Mouse (Mus musculus) cerebellum, adult 18-20 months (tissue): ENCODE data around the gene Usp29.

ENCODE experiments used
- DNase-seq, 2 experiments: peaks; one replicate each; pipeline ENCODE4 v3.0.0; 2021

Gene Usp29

DNA sequence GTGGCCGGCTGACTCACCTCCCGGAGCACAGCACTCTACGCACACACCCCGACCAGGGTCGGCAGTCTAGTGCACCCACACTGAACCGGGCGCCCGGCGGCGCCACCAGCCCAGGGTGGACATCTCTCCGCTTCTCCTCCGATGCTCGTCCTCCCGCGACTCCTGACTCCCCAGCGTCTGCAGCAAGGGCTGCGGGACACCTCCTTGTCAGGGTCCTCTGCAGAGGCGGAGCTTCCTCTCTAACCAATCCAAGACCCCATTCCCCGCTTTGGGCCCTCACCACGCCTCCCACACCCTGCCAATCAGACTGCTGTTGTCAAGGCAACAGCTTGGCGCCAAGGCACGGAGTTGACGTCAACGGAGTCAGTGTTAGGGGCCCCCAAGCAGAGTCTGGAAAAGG, at the start of gene Usp29, which contains the start of gene Peg3:
Usp29 (plus strand) TSS at position 338 of the 400 bp plus-strand sequence.
Peg3 (minus strand) TSS at position 191 of the 400 bp plus-strand sequence.
- DNase-seq = peak; percentile 88 to 95

DNA sequence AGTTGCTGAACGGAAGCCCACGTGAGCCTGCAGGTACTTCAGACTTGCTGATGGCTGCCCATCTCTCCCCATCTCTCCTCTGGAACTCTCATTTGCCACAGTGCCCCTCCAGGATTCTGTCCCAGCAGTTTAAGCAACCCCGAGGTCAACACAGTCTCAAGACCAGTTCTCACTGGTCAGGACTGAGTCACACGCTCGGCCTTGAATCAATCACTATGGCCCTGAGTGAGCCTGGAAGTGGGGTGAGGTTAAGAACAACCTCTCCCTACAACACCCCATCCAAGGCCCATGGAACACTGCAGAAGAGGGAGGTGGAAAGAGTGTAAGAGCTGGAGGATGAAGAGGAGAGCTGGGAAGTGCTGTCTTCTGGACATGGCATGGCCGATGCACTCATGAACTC, 44.9 kb upstream of the Usp29 start:
- DNase-seq = no peak

DNA sequence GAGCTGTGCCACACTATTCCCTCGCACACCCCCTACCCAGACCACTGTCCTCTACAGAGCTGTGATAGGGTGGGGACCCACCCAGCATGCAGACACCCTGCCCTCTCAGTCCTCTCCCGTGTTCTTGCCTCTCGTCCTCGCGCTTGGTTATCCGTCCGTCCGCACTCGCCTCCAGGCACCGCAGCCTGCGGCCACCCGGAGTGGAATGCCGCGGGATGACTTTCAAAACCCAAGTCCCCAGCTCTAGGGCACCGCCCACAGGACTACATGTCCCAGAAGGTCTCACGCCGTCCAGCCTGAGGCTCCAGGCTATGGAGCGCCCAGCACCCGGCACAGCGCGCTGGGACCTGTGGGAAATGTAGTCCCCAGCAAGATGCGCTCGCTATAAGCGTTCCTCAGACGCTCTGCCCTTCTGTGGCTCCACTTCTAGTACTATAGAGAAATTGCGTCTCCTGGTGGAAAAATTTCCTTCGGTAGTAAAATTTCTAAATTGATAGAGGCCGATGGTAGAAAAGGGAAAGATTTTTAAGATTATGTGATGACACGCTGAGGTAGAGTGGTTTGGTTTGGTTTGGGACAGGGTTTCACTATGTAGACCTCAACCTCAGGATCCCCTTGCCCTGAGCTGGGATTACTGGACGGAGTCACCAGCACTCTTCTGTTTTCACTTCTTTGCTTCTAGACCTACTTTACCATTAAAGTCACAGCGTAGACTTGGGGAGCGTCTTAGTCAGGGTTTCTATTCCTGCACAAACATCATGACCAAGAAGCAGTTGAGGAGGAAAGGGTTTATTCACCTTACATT, 33.9 kb upstream of the Usp29 start, which contains the start of gene Zim1:
Zim1 (minus strand) TSS at position 210 of the 805 bp plus-strand sequence.
- DNase-seq = peak; percentile 86 to 91

DNA sequence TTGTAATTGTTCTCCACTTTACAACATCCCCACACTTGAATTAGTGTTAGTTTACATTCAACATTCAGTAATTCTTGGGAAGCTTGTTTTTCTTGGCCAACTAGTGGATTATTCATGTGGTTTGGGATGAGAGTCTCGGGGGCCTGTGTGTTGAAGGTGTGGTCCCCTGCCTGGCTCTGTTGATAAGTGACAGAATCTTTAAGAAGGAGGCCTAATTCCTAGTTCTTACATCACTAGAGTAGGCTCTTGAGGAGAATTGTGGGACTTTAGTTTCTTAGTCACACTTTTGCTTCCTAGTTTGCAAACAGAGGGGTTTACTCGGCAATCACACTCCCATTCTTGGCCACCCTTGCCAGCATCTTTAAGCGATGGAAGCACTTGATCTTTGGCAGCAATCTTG, 31.1 kb upstream of the Usp29 start:
- DNase-seq = no peak

DNA sequence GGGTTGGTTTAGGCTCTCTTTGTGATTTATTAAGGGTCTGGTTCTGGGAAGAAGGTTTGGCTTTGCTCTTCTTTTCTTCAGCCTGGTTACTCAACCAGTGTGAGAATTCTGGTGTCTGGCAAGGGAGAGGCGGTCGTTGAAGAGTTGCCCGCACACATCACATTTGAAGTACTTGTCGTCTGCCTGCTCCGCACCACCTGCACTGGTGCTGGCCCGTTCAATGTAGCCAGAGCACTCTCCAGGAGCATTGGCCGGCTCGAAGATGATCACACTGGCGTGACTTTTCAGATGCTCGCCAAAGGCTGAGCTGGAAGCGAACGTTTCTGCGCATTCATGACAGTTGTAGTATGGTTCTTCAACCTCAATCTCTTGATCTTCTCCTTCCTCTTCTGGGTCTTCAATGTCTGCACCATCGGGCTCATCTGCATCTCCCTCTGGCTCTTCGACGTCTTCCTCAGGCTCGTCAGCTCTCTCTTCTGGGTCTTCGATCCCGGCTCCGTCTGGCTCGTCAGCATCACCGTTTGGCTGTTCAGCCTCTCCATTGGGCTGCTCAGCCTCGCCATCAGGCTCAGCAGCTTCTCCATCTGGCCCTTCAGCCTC, 22.9 kb upstream of the Usp29 start:
- DNase-seq = no peak

- DNase-seq = no peak
Observed at GRCm38 (mm10) chr7:6708451-6709180, 21.8 kb upstream of the Usp29 start.

GRCm38 (mm10) chr7:6709396-6709795, 21.0 kb upstream of the Usp29 start:
- DNase-seq = no peak

DNA sequence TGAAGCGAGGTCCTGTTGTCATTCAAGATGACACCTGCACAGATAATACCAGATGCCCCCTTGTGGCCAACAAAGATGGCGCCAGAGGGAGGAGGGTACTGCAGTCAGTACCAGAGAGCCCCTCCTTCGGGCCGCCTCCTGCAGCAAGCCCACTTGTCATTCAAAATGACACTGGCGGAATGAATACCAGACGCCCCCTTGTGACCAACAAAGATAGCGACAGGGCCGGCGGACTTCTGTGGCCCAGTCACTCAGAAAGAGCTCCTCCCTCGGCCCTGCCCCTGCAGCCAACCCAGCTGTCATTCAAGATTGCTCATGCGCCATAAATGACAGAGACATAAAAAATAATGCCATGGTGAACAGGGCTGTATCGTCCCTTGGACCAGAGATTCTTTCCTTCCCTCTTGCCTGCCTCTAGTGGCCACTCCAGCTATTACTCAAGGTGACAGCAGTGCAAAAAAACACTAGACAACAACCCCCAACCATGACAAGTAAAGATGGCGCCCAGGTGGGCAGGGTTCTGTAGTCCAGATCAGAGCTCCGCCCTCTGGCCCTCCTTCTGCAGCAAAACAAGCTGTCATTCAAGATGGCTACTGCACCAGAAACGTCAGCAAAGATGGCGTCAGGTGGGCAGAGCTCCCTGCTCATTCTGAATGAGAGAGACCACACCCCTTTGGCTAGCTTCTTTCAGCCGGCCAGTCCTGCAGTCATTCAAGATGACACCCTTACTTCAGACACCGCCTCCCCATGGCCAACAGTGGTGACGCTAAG, 2.8 kb upstream of the Usp29 start:
- peak; percentile 84 to 93 for DNase-seq

DNA sequence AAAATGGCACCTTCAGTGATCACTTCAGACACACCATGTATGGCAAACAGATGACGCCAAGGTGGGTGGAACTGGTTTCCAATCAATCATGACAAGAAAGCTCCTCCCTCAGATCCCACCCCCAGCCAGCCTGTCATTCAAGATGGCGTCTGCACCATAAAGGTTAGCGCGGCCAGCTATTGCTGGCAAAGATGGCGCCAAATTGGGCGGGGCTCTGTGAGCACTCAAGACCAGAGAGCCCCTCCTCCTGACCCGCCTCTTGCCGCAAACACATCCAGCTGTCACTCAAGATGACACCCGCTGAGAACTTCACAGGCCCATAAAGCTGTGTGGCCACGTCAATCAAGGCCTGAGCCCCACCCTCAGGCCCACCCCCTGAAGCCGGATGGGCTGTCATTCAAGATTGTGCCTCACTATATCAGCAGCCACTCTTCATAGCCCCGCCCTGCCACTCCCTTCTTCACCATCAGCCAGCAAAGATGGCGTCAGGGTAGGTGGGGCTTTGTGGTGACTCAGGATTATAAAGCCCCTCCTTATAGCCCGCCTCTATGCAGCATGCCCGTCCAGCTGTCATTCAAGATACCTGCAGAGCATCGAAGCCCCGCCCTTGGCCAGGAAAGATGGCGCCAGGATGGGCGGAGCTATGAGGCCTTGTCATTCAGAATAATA, 2.0 kb upstream of the Usp29 start:
- peak; percentile 90 to 97 for DNase-seq

DNA sequence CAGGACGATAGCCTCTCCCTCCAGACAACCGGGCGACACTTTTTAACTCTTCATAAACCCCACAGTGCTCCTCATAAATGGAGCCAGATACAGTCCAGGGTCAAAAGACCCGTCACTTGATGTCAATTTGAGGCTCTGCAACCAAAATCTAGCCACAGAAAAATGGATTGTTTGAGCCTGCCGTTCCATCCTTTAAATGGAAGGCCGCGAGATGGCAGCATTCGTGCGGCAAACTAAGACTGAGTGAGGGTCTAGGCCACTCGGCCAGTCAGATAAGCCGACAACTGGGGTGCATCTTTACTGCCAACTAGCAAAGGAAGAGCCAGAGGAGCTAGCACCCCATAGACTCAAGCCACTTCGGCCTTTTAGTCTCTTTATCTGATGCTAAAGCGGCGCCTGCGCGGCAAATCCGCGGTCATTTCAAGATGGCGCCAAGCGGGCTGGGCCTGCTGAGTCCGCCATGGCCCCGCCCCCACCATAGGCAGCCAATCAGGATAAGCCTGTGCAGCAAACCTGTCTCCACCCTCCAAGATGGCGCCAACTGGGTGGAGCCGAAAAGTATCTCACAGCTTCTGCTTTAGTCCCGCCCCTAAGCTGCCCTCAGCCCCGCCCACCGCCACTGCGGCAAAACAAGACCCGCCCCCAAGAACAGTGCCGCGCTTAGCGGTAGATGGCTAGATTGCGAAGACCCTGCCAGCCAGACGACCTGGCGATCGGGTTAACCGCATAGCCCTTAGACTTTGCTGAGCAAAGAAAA, 1.1 kb upstream of the Usp29 start:
- peak; percentile 94 to 98 for DNase-seq

GRCm38 (mm10) chr7:6730801-6731200, 423 bp downstream of the Usp29 start:
- DNase-seq = peak; percentile 34 to 51

DNA sequence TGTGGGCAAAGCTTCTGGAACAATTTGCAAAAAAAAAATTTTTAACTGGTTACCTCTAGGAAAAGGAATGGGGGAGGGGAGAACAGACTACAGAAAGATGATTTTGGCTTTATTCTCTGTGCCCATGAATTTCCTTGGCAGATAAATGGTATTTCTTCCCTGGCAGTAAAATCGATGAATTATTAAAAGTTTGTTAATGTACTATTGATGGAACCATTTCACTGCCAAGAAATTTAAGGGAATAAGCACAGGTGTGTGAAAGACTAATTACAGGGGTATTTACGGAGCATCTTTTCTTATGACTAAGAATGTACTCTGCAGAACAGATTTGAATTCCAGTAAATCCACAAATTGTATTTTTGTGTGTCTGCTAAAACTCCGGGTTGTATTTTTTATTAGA, 995 bp downstream of the Usp29 start:
- no peak for DNase-seq

DNA sequence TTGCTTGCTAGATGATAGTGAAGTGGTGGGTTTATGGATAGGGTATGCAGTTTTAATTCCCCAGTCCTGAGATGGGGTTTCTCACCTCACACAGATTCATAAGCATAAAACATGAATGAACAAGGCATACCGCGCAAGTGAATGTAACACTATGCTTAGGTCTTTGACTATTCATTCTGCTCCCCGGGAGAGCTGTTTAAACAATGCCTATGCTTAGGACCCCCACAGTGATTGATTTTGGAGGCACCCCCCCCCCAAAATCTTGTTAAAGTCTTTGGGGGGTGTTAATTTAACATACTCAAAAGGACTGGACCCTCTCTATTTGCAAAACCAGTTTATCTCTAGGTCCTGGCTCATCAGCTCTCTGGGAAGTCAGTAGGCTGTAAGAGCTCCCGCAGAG, 1.6 kb downstream of the Usp29 start:
- no peak for DNase-seq

- no peak for DNase-seq
Observed at GRCm38 (mm10) chr7:6736060-6736459, 5.7 kb downstream of the Usp29 start.

GRCm38 (mm10) chr7:6744281-6744904, 14.0 kb downstream of the Usp29 start:
- DNase-seq = no peak

GRCm38 (mm10) chr7:6749196-6749595, 18.8 kb downstream of the Usp29 start:
- no peak for DNase-seq

GRCm38 (mm10) chr7:6753440-6753839, 23.1 kb downstream of the Usp29 start:
- DNase-seq = no peak

DNA sequence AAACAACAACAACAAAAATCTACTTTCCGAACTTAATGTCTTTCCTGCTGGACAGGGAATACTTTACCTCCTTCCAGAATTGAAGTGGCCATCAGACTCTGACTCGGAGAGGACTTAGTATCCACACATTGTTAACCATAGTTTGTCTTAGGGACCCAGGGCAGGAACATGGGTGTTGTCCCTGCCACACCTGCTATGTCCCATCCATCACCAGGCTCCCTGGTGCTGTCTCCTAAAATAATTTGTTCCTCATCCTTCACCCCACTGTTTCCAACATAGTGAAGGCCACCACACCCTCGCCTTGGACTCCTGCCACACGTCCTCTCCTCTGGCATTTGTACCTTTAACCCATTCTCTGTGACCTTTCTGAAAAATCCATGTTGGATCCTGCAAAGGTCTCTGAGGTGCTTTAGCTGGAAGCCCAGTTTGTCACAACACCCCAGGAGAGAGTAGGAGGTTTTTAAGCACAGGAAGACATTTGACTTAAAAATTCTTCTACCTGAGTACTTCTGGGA, 26.5 kb downstream of the Usp29 start:
- DNase-seq = no peak

DNA sequence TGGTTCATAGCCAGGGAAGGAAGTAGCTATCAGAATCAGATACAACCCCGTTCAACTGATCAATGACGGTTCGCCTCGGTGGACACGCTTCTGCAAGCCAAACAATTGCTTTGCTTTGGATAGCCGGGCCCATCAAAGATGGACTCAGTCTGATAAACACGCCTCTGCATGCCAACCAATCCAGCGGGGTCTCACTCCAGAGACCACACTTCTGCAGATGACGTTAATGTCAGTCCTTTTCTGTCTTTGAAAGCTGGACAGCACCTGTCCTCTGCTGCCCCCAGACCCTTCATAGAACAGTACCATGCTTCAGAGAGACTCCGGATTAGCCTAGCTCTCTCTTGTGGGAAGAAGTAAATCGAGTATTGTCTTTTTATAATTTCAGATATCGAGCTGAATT, 29.3 kb downstream of the Usp29 start:
- DNase-seq = no peak

- no peak for DNase-seq
Observed at GRCm38 (mm10) chr7:6760170-6760569, 29.8 kb downstream of the Usp29 start.

- no peak for DNase-seq
Observed at GRCm38 (mm10) chr7:6765240-6765639, 34.9 kb downstream of the Usp29 start.
